Mouse (Mus musculus) spleen, postnatal 4 days (tissue): ENCODE data around the gene Aar2.

Source experiments
- DNase-seq, 2 experiments: peaks; one replicate each; pipeline ENCODE4 v3.0.0; 2022; ENCODE audit warnings: low spot score in 2 of 2

The Aar2 gene

GRCm38 (mm10) chr2:156568647-156569046 lies 21.3 kb downstream of the Aar2 start:
- DNase-seq, result no peak

GRCm38 (mm10) chr2:156569261-156569660 lies 21.9 kb downstream of the Aar2 start:
- no peak for DNase-seq

- no peak for DNase-seq
Measured at GRCm38 (mm10) chr2:156571521-156571920, 24.1 kb downstream of the Aar2 start.

- no peak for DNase-seq
Measured at GRCm38 (mm10) chr2:156576850-156577587, 29.6 kb downstream of the Aar2 start.

- no peak for DNase-seq
Measured at GRCm38 (mm10) chr2:156580507-156580906, 33.1 kb downstream of the Aar2 start.

- no peak for DNase-seq
Measured at GRCm38 (mm10) chr2:156581244-156581643, 33.9 kb downstream of the Aar2 start.

GRCm38 (mm10) chr2:156582887-156583286 lies 35.5 kb downstream of the Aar2 start:
- no peak for DNase-seq

- no peak for DNase-seq
Measured at GRCm38 (mm10) chr2:156584154-156584796, 36.9 kb downstream of the Aar2 start.

- DNase-seq, result no peak
Measured at GRCm38 (mm10) chr2:156584797-156585471, 37.5 kb downstream of the Aar2 start.

- no peak for DNase-seq
Measured at GRCm38 (mm10) chr2:156589481-156589880, 42.1 kb downstream of the Aar2 start.

GRCm38 (mm10) chr2:156594987-156595490 lies 47.7 kb downstream of the Aar2 start:
- no peak for DNase-seq

GRCm38 (mm10) chr2:156602581-156602980 lies 55.2 kb downstream of the Aar2 start:
- no peak for DNase-seq

- DNase-seq, result no peak
Measured at GRCm38 (mm10) chr2:156603671-156604070, 56.3 kb downstream of the Aar2 start.

GRCm38 (mm10) chr2:156605144-156605543 lies 57.8 kb downstream of the Aar2 start:
- DNase-seq, result no peak

- DNase-seq, result no peak
Measured at GRCm38 (mm10) chr2:156605971-156606370, 58.6 kb downstream of the Aar2 start.

- no peak for DNase-seq
Measured at GRCm38 (mm10) chr2:156613081-156613540, 65.7 kb downstream of the Aar2 start.

- no peak for DNase-seq
Measured at GRCm38 (mm10) chr2:156613541-156614257, 66.3 kb downstream of the Aar2 start, which contains the start of gene Dlgap4. Gene Dlgap4 (plus strand): TSS chr2:156613705.

- no peak for DNase-seq
Measured at GRCm38 (mm10) chr2:156614258-156614556, 66.8 kb downstream of the Aar2 start.

GRCm38 (mm10) chr2:156614661-156615654 lies 67.6 kb downstream of the Aar2 start:
- DNase-seq, result no peak

GRCm38 (mm10) chr2:156616513-156616912 lies 69.1 kb downstream of the Aar2 start:
- no peak for DNase-seq

GRCm38 (mm10) chr2:156617536-156617935 lies 70.2 kb downstream of the Aar2 start:
- no peak for DNase-seq
